Mouse (Mus musculus) spleen, postnatal 10 days (tissue): Measurements from ENCODE around the gene Susd2.

Experiments used
- DNase-seq, 2 experiments: peaks; one replicate each; pipeline ENCODE4 v3.0.0; 2021 to 2022; ENCODE audit warnings: low spot score in 2 of 2

Gene Susd2

GRCm38 (mm10) chr10:75654053-75654452 lies 10.2 kb upstream of the Susd2 start:
- no peak for DNase-seq

- DNase-seq = no peak
Measured at GRCm38 (mm10) chr10:75651381-75652068, 7.7 kb upstream of the Susd2 start.

- no peak for DNase-seq
Measured at GRCm38 (mm10) chr10:75650306-75650902, 6.6 kb upstream of the Susd2 start.

- no peak for DNase-seq
Measured at GRCm38 (mm10) chr10:75649406-75649995, 5.7 kb upstream of the Susd2 start.

- no peak for DNase-seq
Measured at GRCm38 (mm10) chr10:75649001-75649400, 5.2 kb upstream of the Susd2 start.

GRCm38 (mm10) chr10:75648091-75648490 lies 4.3 kb upstream of the Susd2 start:
- DNase-seq = no peak

- DNase-seq = no peak
Measured at GRCm38 (mm10) chr10:75647362-75647761, 3.6 kb upstream of the Susd2 start.

- no peak for DNase-seq
Measured at GRCm38 (mm10) chr10:75646406-75646805, 2.6 kb upstream of the Susd2 start.

GRCm38 (mm10) chr10:75645616-75646015 lies 1.8 kb upstream of the Susd2 start:
- no peak for DNase-seq

GRCm38 (mm10) chr10:75642891-75643290 lies 917 bp downstream of the Susd2 start:
- peak in 1 of 2 experiments; percentile 16 for DNase-seq

GRCm38 (mm10) chr10:75642436-75642835 lies 1.4 kb downstream of the Susd2 start:
- no peak for DNase-seq

GRCm38 (mm10) chr10:75641721-75642222 lies 2.0 kb downstream of the Susd2 start:
- peak in 1 of 2 experiments; percentile 28 for DNase-seq

GRCm38 (mm10) chr10:75637711-75638110 lies 6.1 kb downstream of the Susd2 start:
- DNase-seq = peak; percentile 4 to 12

GRCm38 (mm10) chr10:75636084-75636786 lies 7.6 kb downstream of the Susd2 start:
- peak; percentile 9 to 11 for DNase-seq

GRCm38 (mm10) chr10:75635693-75636055 lies 8.1 kb downstream of the Susd2 start:
- peak; percentile 87 to 89 for DNase-seq

- no peak for DNase-seq
Measured at GRCm38 (mm10) chr10:75635019-75635692, 8.7 kb downstream of the Susd2 start.

- DNase-seq = no peak
Measured at GRCm38 (mm10) chr10:75634610-75635009, 9.2 kb downstream of the Susd2 start.

- peak in 1 of 2 experiments; percentile 13 for DNase-seq
Measured at GRCm38 (mm10) chr10:75633576-75634139, 10.2 kb downstream of the Susd2 start.

- no peak for DNase-seq
Measured at GRCm38 (mm10) chr10:75633048-75633447, 10.8 kb downstream of the Susd2 start.

GRCm38 (mm10) chr10:75632633-75633032 lies 11.2 kb downstream of the Susd2 start:
- peak in 1 of 2 experiments; percentile 10 for DNase-seq

GRCm38 (mm10) chr10:75627490-75627889 lies 16.3 kb downstream of the Susd2 start:
- DNase-seq = no peak
